Mouse (Mus musculus) limb, embryonic 14.5 days (tissue): Measurements from ENCODE around the gene Ccdc63. TPM values are rescaled to one million over a fixed set of nuclear protein-coding genes. Genes with fewer than 3 reads are reported as not detected.
"Not testable (repeated sequence)": the region's sequence is repeated elsewhere in the genome, so short reads cannot be mapped to it uniquely, and the experiment has no call there.

Experiments used
- ATAC-seq: fragments of 200-750 bp; cut with Nextera tagmentation; 2 replicates; pipeline ENCODE4 v1.8.0; 2017; ENCODE audit warnings: low read depth, moderate number of reproducible peaks, moderate TSS enrichment; ENCODE audit not compliant: low FRiP score
- DNase-seq: peaks from one replicate; pipeline ENCODE4 v3.0.0-alpha.2; 2015; ENCODE audit warnings: low spot score
- H3K27ac ChIP-seq: fragments of 300-500 bp; sonication (generic); replicated peaks from 2 replicates; pipeline ENCODE4 v1.5.1; 2014; ENCODE audit warnings: low read depth, mild to moderate bottlenecking, low read length, moderate library complexity, mixed read lengths
- H3K27me3 ChIP-seq: fragments of 300-500 bp; sonication (generic); 2 replicates; pipeline ENCODE4 v1.6.1; 2014; ENCODE audit warnings: low read length, mixed read lengths; ENCODE audit not compliant: control insufficient read depth, insufficient read depth
- H3K36me3 ChIP-seq: fragments of 300-500 bp; sonication (generic); 2 replicates; pipeline ENCODE4 v1.6.1; 2014; ENCODE audit warnings: mild to moderate bottlenecking, low read length, moderate library complexity, mixed read lengths; ENCODE audit not compliant: control insufficient read depth, insufficient read depth
- H3K4me1 ChIP-seq: fragments of 300-500 bp; sonication (generic); 2 replicates; pipeline ENCODE4 v1.6.1; 2014; ENCODE audit warnings: antibody characterized with exemption, low read length, mixed read lengths; ENCODE audit not compliant: control insufficient read depth, insufficient read depth
- H3K4me2 ChIP-seq: fragments of 300-500 bp; sonication (generic); replicated peaks from 2 replicates; pipeline ENCODE4 v1.6.1; 2014; ENCODE audit warnings: low read depth, mild to moderate bottlenecking, low read length, moderate library complexity; ENCODE audit not compliant: severe bottlenecking
- H3K4me3 ChIP-seq: fragments of 300-500 bp; sonication (generic); replicated peaks from 2 replicates; pipeline ENCODE4 v1.5.1; 2014; ENCODE audit warnings: low read length
- H3K9ac ChIP-seq: fragments of 300-500 bp; sonication (generic); 2 replicates; pipeline ENCODE4 v1.6.1; 2014; ENCODE audit warnings: mild to moderate bottlenecking, low read depth, low read length, moderate library complexity; ENCODE audit not compliant: severe bottlenecking
- H3K9me3 ChIP-seq: fragments of 300-500 bp; sonication (generic); 2 replicates; pipeline ENCODE4 v1.6.1; 2016; ENCODE audit warnings: low read length; ENCODE audit not compliant: control insufficient read depth
- POLR2A ChIP-seq: fragments of 200-500 bp; IDR thresholded peaks from 2 replicates; pipeline ENCODE4 v1.8.0; 2012; ENCODE audit warnings: inconsistent platforms, mild to moderate bottlenecking, moderate library complexity, borderline replicate concordance; ENCODE audit not compliant: insufficient read depth, insufficient read length; ENCODE audit errors: extremely low read depth
- WGBS: fragments of 180-500 bp; shearing (Covaris S2); extraction: QIAGEN DNeasy Blood & Tissue Kit; methylation state at CpG from one replicate; pipeline ENCODE4 v1.1.7; 2014; 5-methylcytosine and 5-hydroxymethylcytosine counted together
- polyA plus RNA-seq, 2 experiments: library from polyadenylated mRNA; depleted of rRNA in 1 of 2; stranded (reverse) in 1 of 2; unstranded in 1 of 2; fragments of >200 nt; fragmentation: Nextera tagmentation in 1 of 2; extraction: Ambion mirVana in 1 of 2; gene quantifications; 2 replicates each; pipeline versions ENCODE4 v1.2.1 to v1.2.3; 2012 to 2014

The Ccdc63 gene
- polyA plus RNA-seq, 2 experiments, result 0.21 TPM; not detected in 1

GRCm38 (mm10) chr5:122143543-122143942, 2.9 kb upstream of the Ccdc63 start:
- WGBS, result 77% methylated on average over 15 of the region's 15 CpGs
- Histone ChIP-seq H3K4me3 (no peak overlapping the region), H3K36me3 (no peaks in the 10 kb centered on the region), H3K4me1 (peaks cover 10% of the 10 kb centered on the region), H3K27ac (no peak overlapping the region), H3K27me3 (no peaks in the 10 kb centered on the region), H3K4me2 (no peak overlapping the region), H3K9ac (no peak overlapping the region), H3K9me3 (no peaks in the 10 kb centered on the region)
- DNase-seq (no peak), ATAC-seq (no peak)
- TF ChIP-seq POLR2A, result no peak

DNA sequence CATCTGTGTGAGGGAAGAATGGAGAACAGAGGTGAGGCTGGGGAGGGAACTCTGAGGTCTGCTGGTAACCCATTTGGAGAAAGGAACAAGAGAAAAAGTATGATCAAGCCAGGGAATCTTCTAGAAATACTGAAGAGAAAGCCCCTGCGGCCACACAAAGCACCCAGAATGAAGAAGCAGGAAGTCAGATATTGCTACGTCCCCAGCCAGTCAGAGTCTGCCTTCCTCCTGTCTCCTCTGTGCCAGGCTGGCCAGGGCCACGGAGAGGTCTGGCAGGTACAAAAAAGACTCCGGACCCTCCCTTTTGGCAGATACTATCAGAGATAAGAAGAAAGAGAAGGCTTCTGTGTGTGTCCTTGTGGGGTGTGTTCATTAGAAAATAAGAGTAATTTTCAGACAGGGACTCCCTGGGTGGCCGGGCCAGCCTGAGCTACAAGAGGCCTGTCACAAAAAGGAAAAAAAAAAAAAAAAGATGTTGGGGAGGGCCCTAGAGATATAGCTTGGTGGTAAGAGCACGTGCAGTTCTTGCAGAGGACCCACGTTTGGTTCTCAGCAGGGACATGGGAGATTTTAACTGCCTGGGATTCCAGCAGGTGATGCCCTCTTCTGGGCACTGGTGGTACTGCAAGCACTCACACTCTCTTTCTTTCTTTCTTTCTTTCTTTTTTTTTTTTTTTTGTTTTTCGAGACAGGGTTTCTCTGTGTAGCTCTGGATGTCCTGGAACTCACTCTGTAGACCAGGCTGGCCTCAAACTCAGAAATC, 1.8 kb upstream of the Ccdc63 start:
- 0 out of 2 replicates have a peak, but pooled peaks have one; percentile 17 for TF ChIP-seq POLR2A
- Histone ChIP-seq H3K27ac (no peak overlapping the region), H3K4me2 (no peak overlapping the region), H3K27me3 (no peaks in the 10 kb centered on the region), H3K36me3 (no peaks in the 10 kb centered on the region), H3K9me3 (no peaks in the 10 kb centered on the region), H3K4me1 (peaks cover 10% of the 10 kb centered on the region), H3K9ac (no peak overlapping the region), H3K4me3 (no peak overlapping the region)
- ATAC-seq (no peak), DNase-seq (no peak)
- 51% methylated on average over 8 of the region's 8 CpGs for WGBS

GRCm38 (mm10) chr5:122139771-122140170, 852 bp downstream of the Ccdc63 start:
- WGBS, result 76% methylated on average over 2 of the region's 2 CpGs
- ATAC-seq, H3K9me3 ChIP-seq: not testable (repeated sequence)

DNA sequence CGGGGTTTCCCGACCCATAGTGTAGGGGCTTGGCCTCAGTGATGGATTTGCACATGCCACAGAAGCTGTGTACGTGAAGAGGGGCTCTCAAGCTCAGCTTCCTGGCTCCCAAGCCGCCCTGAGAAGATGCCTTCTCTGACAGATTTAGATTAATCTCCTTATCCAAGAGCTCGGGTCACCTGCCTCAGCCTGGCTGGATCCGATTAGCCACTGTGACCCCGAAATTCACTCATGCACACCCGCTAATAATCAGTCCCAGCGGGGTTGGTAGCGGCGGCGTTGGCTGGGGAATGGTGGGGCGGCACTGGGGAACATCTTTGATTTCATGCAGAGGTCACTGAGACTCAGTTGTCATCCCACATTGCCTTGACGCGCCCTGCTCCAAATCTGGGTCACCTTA, 1.8 kb downstream of the Ccdc63 start:
- Histone ChIP-seq H3K4me3 (no peak overlapping the region), H3K27ac (no peak overlapping the region), H3K4me2 (no peak overlapping the region), H3K27me3 (no peaks in the 10 kb centered on the region), H3K36me3 (no peaks in the 10 kb centered on the region), H3K9ac (no peak overlapping the region), H3K9me3 (no peaks in the 10 kb centered on the region), H3K4me1 (no peaks in the 10 kb centered on the region)
- ATAC-seq, result no peak
- 76% methylated on average over 15 of the region's 15 CpGs for WGBS
- no peak for DNase-seq
- TF ChIP-seq POLR2A, result no peak

More at GRCm38 (mm10) chr5:122139771-122140170, 852 bp downstream of the Ccdc63 start:
- DNase-seq, H3K9ac ChIP-seq, H3K36me3 ChIP-seq, H3K27ac ChIP-seq, H3K4me1 ChIP-seq, H3K4me2 ChIP-seq, H3K4me3 ChIP-seq, H3K27me3 ChIP-seq: not testable (repeated sequence)

- Histone ChIP-seq H3K27me3 (no peaks in the 10 kb centered on the region), H3K4me3 (no peak overlapping the region), H3K4me1 (0 out of 2 replicates have a peak, but pooled peaks cover 3% of the 10 kb centered on the region), H3K9me3 (no peaks in the 10 kb centered on the region), H3K27ac (no peak overlapping the region), H3K36me3 (no peaks in the 10 kb centered on the region), H3K9ac (no peak overlapping the region), H3K4me2 (no peak overlapping the region)
- no peak for TF ChIP-seq POLR2A
- no peak for ATAC-seq
- DNase-seq, result no peak
- 81% methylated on average over 14 of the region's 14 CpGs for WGBS
Observed at GRCm38 (mm10) chr5:122136508-122137408, 3.9 kb downstream of the Ccdc63 start.
